In the genomic region with DNA sequence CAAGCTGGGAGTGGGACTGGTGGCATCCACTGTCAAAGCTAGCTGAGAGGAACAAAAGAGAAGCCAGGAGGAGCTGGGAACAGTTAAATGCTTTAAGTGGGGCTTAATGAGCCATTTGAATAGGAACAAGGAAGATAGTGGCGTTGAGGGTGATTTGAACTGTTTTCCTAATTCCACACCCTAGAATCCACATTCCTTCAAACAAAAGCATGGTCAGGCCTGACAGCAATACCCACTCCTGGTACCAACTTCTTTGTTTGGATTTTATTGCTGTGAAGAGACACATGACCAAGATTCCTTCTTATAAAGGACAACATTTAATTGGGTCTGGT, we compare ENCODE assay signal across 22 mouse cellular contexts. TPM values are rescaled to one million over a fixed set of nuclear protein-coding genes. Genes with fewer than 3 reads are reported as not detected.
DNase-seq lines count a peak whose midpoint lies in the region; ATAC-seq and TF ChIP-seq lines count a peak whose summit lies in the region.
"Had no signal": no experiment of that assay in that cellular context is flagged by ENCODE, and none has a peak within 500 bp of the region (broad histone marks: within the 10 kb centered on the region; RNA-seq: fewer than 3 reads in every experiment).

No protein-coding gene starts in this region.

- ATAC-seq in megakaryocyte progenitor cell, adult 5-6 weeks (replicated peaks; ENCODE audit: poor library complexity), result no peak
- ATAC-seq: CD4-positive, CD25-positive, alpha-beta regulatory T cell, adult 4 months; forebrain, embryonic 14.5 days; forebrain, postnatal 0 days had no signal

- no peaks in the 10 kb centered on the region for H3K4me1 ChIP-seq in small intestine, adult 2 months (ENCODE audit: control insufficient read depth, insufficient read depth, insufficient read length, low read length)
- H3K4me1 ChIP-seq: embryonic facial prominence, embryonic 12.5 days; embryonic facial prominence, embryonic 15.5 days; hindbrain, embryonic 12.5 days; hindbrain, embryonic 15.5 days had no signal

- peak; percentile 12 for DNase-seq in retina, postnatal 1 day
- no peak for DNase-seq in retina, embryonic 14.5 days (ENCODE audit: low spot score)
- peak; percentile 92 for DNase-seq in Muller cell, postnatal 12 days (ENCODE audit: inconsistent ontology term)
- no peak for DNase-seq in ovary, adult 18-20 months (ENCODE audit: low spot score)
- DNase-seq: adrenal gland, postnatal 14 days; cerebellum, adult 11 months; cerebellum, adult 2 months; cerebellum, adult 9-11 months; cerebellum, postnatal 25 days; forebrain, postnatal 0 days; gastrocnemius, adult 2 months; gastrocnemius, postnatal 14 days; heart, adult 2 months had no signal

- H3K4me3 ChIP-seq in small intestine, adult 2 months (ENCODE audit: low read depth, low read length), result no peak overlapping the region
- H3K4me3 ChIP-seq: embryonic facial prominence, embryonic 12.5 days; embryonic facial prominence, embryonic 15.5 days; gastrocnemius, adult 2 months; heart, adult 2 months; hindbrain, embryonic 12.5 days; hindbrain, embryonic 15.5 days had no signal

- TF ChIP-seq CTCF in small intestine, adult 2 months (IDR thresholded peaks at IDR 0.05; ENCODE audit: extremely low read depth, insufficient read length, insufficient replicate concordance, low read depth, low read length), result no peak

- TF ChIP-seq POLR2A in small intestine, adult 2 months (IDR thresholded peaks at IDR 0.05; ENCODE audit: low read depth, low read length), result no peak

- no peaks in the 10 kb centered on the region for H3K27me3 ChIP-seq in small intestine, adult 2 months (ENCODE audit: control insufficient read depth, insufficient read depth, low read length)
- H3K27me3 ChIP-seq: embryonic facial prominence, embryonic 12.5 days; embryonic facial prominence, embryonic 15.5 days had no signal

- WGBS in small intestine, adult 2 months, result 78% methylated on average over 1 of the region's 1 CpGs

- no peaks in the 10 kb centered on the region for H3K36me3 ChIP-seq in small intestine, adult 2 months (ENCODE audit: control insufficient read depth, insufficient read depth, low read length)
- H3K36me3 ChIP-seq: embryonic facial prominence, embryonic 12.5 days; embryonic facial prominence, embryonic 15.5 days; G1E; hindbrain, embryonic 12.5 days; hindbrain, embryonic 15.5 days had no signal

- peak overlapping the region; percentile 26; the same call in 1 of the 2 replicates for H3K27ac ChIP-seq in small intestine, adult 2 months (ENCODE audit: insufficient read depth, low read depth, low read length)
- H3K27ac ChIP-seq: embryonic facial prominence, embryonic 12.5 days; embryonic facial prominence, embryonic 15.5 days; gastrocnemius, adult 2 months; heart, adult 2 months; hindbrain, embryonic 12.5 days; hindbrain, embryonic 15.5 days had no signal

RNA-seq across cellular contexts. Expression of a gene that starts 49.8 kb away (rescaled TPM):
- polyA plus RNA-seq in small intestine, adult 2 months (2012; rRNA removed), result 1.4 and 2.5 TPM in 2 replicates
- 13.2 and 16.1 TPM in 2 replicates for total RNA-seq in megakaryocyte progenitor cell, adult 5-6 weeks (2015)
- 5.7 and 10.1 TPM in 2 replicates for total RNA-seq in megakaryocyte progenitor cell, adult 5-6 weeks (2017)

Comparison
In these comparisons a context has a peak if more than half of its experiments do, and no peak if none do; other contexts are left out.
1. DNase-seq: peak in retina, postnatal 1 day (single experiment) and Muller cell, postnatal 12 days (single experiment); none in retina, embryonic 14.5 days (single experiment) and ovary, adult 18-20 months (single experiment).